Mouse (Mus musculus) pancreas, adult 10 weeks (tissue): ENCODE measurements around the gene Srsf3. TPM values are rescaled to one million over a fixed set of nuclear protein-coding genes. Genes with fewer than 3 reads are reported as not detected.

Experiments
- polyA plus RNA-seq: library from polyadenylated mRNA; stranded (reverse); fragments of 350-450 nt; fragmentation: Illumina TruSeq; extraction: RNeasy Lipid Tissue Mini Kit (QIAGEN cat#74804); gene quantifications from one replicate; pipeline ENCODE4 v1.2.3, GENCODE M21; 2015; ENCODE audit warnings: low read depth, low replicate concordance; ENCODE audit not compliant: insufficient read depth

Gene Srsf3
- 42.7 TPM for polyA plus RNA-seq

DNA sequence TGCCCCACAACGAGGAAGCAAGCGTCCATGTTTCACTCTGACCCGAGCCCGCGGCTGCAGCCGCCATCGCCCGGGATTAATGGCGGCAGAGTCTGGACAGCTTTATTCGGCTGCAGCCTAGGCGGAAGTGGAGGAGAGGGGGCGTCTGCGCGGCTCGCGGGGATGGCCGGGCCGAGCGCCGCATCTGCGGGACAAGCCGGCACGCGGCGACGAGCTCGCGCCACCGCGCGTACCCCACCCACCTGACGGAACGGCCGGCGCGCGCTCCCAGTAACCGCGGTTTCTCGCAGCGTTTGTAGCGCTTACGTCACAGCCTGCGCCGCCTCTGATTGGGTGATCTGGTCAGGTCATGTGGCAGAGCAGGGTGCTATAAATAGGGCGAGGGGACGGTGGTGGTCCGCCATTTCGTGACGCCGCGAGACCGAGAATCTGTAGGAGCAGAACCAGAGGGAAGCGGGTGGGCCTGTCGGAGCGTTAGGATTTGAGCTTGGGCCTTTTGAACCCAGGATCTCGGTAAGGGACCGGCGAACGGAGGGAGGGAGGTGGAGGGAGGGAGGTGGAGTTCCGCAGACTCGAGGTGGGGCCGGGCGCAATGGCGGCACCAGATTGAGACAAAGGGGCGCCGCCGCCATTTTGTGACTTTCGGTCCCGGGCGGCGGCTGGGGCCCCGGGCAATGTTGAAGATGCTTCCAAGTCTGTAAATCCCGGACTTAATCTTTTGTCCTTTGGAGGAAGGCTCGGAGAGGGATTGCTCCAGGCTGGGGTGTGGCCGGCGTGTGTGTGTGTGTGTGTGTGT lies at the start of gene Srsf3:
Srsf3 (plus strand) TSS at position 355 of the 796 bp plus-strand sequence.

DNA sequence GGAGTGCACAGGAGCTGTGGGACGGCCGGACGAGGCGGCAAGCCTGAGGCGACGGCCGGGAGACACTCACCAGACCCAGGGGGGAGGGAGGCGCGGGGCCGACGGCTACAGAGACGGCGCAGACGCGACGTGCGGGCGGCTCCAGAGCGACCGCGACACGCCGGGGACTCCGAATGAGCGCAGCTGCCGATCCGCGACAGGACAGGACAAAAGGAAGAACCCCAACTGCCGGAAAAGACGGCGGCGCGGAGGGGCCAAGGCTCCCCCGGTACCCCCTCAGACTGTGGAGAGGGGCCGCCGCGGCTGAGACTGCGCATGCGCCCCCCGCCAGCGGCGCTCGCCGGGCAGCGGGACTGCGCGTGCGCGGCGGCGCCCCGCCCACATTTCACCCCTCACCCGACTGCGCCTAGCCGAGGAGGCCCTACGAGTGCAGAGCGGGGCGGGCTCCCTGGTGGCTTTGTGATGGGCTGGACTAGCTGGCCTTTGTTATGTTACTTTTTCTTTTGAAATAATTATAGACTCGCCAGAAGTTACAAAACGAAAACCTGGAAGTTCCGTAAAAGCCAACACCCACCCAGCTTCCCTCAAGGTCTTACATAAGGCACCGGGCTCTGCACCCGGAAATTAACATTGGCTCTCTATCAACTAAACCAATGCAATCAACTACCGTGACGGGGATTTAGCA lies 24.6 kb upstream of the Srsf3 start, which contains the start of gene Stk38:
Stk38 (minus strand) TSS at position 355 of the 685 bp plus-strand sequence.

DNA sequence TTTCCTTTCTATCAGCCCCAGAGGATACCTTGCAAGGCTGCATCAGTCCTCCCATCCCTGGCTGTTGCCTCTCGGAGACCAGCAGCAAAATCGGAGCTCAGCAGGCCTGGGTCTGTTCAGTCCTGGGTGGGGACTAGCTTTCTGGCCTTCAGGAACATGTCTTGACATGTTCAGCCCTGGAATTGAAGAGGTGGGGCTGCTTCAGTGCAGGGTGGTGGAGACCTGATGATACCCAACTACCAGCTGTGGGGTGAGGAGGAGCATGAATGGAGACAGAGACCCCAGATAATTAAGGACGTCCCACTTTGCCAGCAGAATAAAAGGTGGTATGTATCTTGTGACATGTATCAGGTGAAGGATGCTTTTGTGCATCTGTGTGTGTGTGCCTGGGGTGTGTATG lies 58.3 kb downstream of the Srsf3 start, which contains the start of gene Cdkn1a:
Cdkn1a (plus strand) TSS at position 201 of the 400 bp plus-strand sequence.

Other genes starting within 250 kb of the Srsf3 start
- 15.3 TPM for gene Brpf3, start 231.5 kb upstream of the Srsf3 start, polyA plus RNA-seq
- not detected for gene Pnpla1, start 174.2 kb upstream of the Srsf3 start, polyA plus RNA-seq
- gene 4930539E08Rik, start 117.3 kb upstream of the Srsf3 start, polyA plus RNA-seq: not detected
- gene Pxt1, start 88.8 kb upstream of the Srsf3 start, polyA plus RNA-seq: not detected
- gene Kctd20, start 80.7 kb upstream of the Srsf3 start, polyA plus RNA-seq: 12.1 TPM
- gene Stk38, start 24.6 kb upstream of the Srsf3 start, polyA plus RNA-seq: 37.7 TPM
- 22.8 TPM for gene Cdkn1a, start 58.3 kb downstream of the Srsf3 start, polyA plus RNA-seq
- not detected for gene Rab44, start 81.5 kb downstream of the Srsf3 start, polyA plus RNA-seq
- not detected for gene Cpne5, start 205.5 kb downstream of the Srsf3 start, polyA plus RNA-seq
- gene Ppil1, start 231.6 kb downstream of the Srsf3 start, polyA plus RNA-seq: 4.3 TPM
- 41.6 TPM for gene BC004004, start 236.2 kb downstream of the Srsf3 start, polyA plus RNA-seq